Mouse (Mus musculus) liver, adult 2 months (tissue): ENCODE results near the gene Epha1. TPM values are rescaled to one million over a fixed set of nuclear protein-coding genes. Genes with fewer than 3 reads are reported as not detected.
A peak's percentile ranks its signal among the peaks of the same experiment; 100 is the strongest.

Source experiments
- DNase-seq: peaks from one replicate; pipeline ENCODE4 v3.0.0-alpha.2; 2011; ENCODE audit warnings: low read depth, low spot score; ENCODE audit errors: extremely low read depth
- H3K27ac ChIP-seq: fragments of 200-500 bp; replicated peaks from 2 replicates; pipeline ENCODE4 v1.5.1; 2012; ENCODE audit warnings: low read depth, mild to moderate bottlenecking, control low read depth, inconsistent platforms, low read length; ENCODE audit not compliant: insufficient read depth
- H3K27me3 ChIP-seq: fragments of 200-500 bp; 2 replicates; pipeline ENCODE4 v1.6.1; 2012; ENCODE audit warnings: mild to moderate bottlenecking, moderate library complexity, low read length, inconsistent platforms; ENCODE audit not compliant: control insufficient read depth, insufficient read depth
- H3K36me3 ChIP-seq: fragments of 200-500 bp; 2 replicates; pipeline ENCODE4 v1.6.1; 2012; ENCODE audit warnings: low read length, inconsistent platforms; ENCODE audit not compliant: control insufficient read depth, insufficient read depth
- H3K4me1 ChIP-seq: fragments of 200-500 bp; 2 replicates; pipeline ENCODE4 v1.6.1; 2011; ENCODE audit warnings: low read length; ENCODE audit not compliant: control insufficient read depth, insufficient read depth
- H3K4me3 ChIP-seq: fragments of 200-500 bp; 2 replicates; pipeline ENCODE4 v1.5.1; 2011; ENCODE audit warnings: low read depth, mild to moderate bottlenecking, control low read depth, low read length, moderate library complexity; ENCODE audit not compliant: insufficient read depth
- H3K79me2 ChIP-seq: fragments of 200-500 bp; 2 replicates; pipeline ENCODE4 v1.6.1; 2012; ENCODE audit warnings: inconsistent platforms, mild to moderate bottlenecking, low read length, moderate library complexity; ENCODE audit not compliant: control insufficient read depth, insufficient read depth
- H3K9ac ChIP-seq: fragments of 200-500 bp; 2 replicates; pipeline ENCODE4 v1.6.1; 2012; ENCODE audit warnings: low read depth, mild to moderate bottlenecking, control low read depth, inconsistent platforms, low read length
- CTCF ChIP-seq: fragments of 200-500 bp; IDR thresholded peaks from 2 replicates; pipeline ENCODE4 v1.5.1; 2011; ENCODE audit warnings: low read depth, low read length, control low read depth
- POLR2A ChIP-seq: fragments of 200-500 bp; IDR thresholded peaks from 2 replicates; pipeline ENCODE4 v1.6.1; 2011; ENCODE audit warnings: low read length, control low read depth; ENCODE audit not compliant: insufficient read depth; ENCODE audit errors: extremely low read depth
- WGBS: fragments of 180-500 bp; shearing (Covaris S2); methylation state at CpG from one replicate; pipeline ENCODE4 v1.1.7; 2018; 5-methylcytosine and 5-hydroxymethylcytosine counted together
- polyA plus RNA-seq: library from polyadenylated mRNA; depleted of rRNA; stranded (reverse); fragments of >200 nt; gene quantifications from 2 replicates; pipeline ENCODE4 v1.2.3, GENCODE M21; 2012
- total RNA-seq: library from RNA; depleted of rRNA; stranded (reverse); fragments of >200 nt; gene quantifications from 2 replicates; pipeline ENCODE4 v1.2.3, GENCODE M21; 2014

Epha1 gene
- total and polyA plus RNA-seq, 2 experiments: 27.6 to 28.1 TPM

DNA sequence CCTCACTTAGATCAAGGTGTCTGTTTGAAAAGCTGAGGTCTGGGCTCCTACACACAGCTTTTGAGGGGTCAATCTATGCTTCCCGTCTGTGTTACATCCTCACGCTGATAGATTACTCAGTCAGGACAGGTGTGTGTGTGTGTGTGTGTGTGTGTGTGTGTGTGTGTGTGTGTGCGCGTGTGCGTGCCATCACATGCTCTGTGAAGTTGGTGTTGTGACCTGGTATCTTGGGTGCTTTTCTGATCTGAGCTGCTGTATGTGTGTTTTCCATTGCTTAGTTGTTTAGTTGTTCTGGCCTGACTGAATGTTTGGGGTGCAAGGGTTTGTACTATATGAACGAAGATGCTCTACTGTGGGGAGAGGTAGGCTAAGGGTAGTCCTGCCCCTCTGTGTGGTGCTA is 17.7 kb downstream of the Epha1 start:
- DNase-seq: no peak
- no peak overlapping the region for H3K4me3 ChIP-seq
- H3K79me2 ChIP-seq: no peaks in the 10 kb centered on the region; the same call in 1 of the 2 replicates
- TF ChIP-seq POLR2A: no peak
- no peak for TF ChIP-seq CTCF
- H3K27ac ChIP-seq: no peak overlapping the region
- WGBS: 87% methylated on average over 6 of the region's 6 CpGs
- H3K9ac ChIP-seq: no peak overlapping the region
- H3K27me3 ChIP-seq: no peaks in the 10 kb centered on the region
- peaks cover 33% of the 10 kb centered on the region for H3K36me3 ChIP-seq
- H3K4me1 ChIP-seq: peaks cover 22% of the 10 kb centered on the region

DNA sequence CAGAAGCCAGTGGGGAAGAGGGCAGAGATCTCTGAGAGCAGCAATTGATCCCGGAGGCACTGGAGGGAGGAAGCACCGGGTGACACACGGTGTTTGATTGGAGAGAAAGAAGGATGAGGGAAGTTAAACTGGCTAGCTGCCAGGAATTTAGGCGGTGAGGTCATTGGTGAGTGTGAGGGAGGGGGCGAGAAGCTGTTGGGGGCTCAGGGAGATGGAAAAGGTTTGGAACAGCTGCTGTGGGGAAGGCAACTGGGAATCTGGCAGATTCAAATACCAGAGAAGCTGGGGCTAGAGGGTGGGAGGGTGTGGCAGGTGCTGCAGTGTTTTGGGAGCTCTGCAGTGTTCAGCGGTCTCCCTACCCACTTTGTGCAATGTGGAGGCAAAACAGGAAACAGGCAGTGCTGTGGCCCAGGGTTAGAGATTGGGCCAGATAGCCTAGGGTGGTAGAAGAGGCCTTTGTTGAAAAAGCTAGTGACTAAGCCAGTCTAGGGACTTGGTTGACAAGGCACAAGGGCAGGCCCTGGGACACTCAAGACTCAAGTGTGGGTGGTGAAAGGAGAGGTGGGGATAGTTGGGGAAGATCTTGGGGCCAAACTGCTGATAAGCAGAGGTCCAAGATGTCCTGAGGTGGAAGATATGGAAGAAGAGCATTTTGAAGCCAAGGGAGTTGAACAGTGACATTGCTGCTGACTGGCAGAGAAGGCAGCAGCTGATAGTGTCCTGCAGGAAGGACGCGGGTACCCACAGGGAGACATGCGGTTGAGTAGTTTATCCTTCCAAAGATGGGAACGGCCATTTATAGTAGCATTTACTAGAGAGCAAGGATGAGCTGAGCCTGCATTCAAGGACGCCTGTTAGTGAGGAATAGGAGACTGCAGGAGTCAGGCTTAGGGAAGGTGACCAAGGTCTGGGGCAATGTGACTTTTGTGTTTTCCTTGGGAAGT is 18.7 kb downstream of the Epha1 start:
- H3K36me3 ChIP-seq: peaks cover 23% of the 10 kb centered on the region
- H3K27ac ChIP-seq: 0 out of 2 replicates have a peak overlapping the region, but pooled peaks have one; percentile 4
- peaks cover 19% of the 10 kb centered on the region for H3K4me1 ChIP-seq
- H3K27me3 ChIP-seq: no peaks in the 10 kb centered on the region
- H3K4me3 ChIP-seq: no peak overlapping the region
- H3K9ac ChIP-seq: no peak overlapping the region
- H3K79me2 ChIP-seq: peaks cover 3% of the 10 kb centered on the region; the same call in 1 of the 2 replicates
- DNase-seq: no peak
- TF ChIP-seq POLR2A (no peak), CTCF (no peak)
- 50% methylated on average over 11 of the region's 11 CpGs for WGBS

DNA sequence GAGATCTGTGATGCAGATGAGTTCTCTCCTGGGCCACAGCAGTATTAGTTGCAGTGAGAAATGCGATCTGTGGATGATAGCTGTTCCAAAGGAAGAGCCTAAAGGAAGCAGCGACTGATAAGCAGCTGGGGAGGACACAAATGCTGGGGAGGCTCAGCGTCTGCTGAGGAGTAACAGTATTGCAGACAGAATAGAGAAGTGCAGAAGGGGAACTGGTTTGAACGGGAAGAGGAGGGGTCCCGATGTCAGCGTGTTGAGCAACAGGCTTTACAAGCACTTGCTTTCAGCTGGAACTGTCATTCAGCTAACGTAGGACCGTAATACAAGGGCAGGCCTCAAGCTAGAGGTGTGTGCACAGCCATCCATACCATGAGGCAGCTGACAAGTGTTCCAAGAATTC is 19.9 kb downstream of the Epha1 start:
- Histone ChIP-seq H3K79me2 (peaks cover 3% of the 10 kb centered on the region; the same call in 1 of the 2 replicates), H3K9ac (no peak overlapping the region), H3K4me1 (peaks cover 21% of the 10 kb centered on the region), H3K36me3 (peaks cover 22% of the 10 kb centered on the region), H3K27ac (no peak overlapping the region; the same call in 1 of the 2 replicates), H3K4me3 (no peak overlapping the region), H3K27me3 (no peaks in the 10 kb centered on the region)
- 70% methylated on average over 8 of the region's 8 CpGs for WGBS
- TF ChIP-seq CTCF (no peak), POLR2A (no peak)
- no peak for DNase-seq

DNA sequence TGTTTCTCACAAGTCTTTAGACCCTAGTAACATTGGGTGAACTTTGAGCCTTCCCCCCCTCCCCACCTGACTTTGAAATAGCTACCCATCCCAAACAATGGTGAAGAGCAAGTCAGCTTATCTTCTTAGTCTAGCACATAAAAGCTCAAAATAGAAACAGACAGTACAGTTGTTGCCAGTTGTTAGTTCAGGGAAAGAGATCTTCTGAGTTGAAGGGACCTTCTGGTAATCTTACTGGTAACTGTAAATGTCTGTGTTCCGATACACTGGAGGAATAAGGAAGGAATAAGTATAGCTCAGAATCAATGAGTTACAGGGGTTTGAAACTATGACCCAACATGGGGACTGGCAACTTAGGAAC is 20.6 kb downstream of the Epha1 start:
- no peak overlapping the region for H3K4me3 ChIP-seq
- peaks cover 3% of the 10 kb centered on the region; the same call in 1 of the 2 replicates for H3K79me2 ChIP-seq
- WGBS: 96% methylated on average over 1 of the region's 1 CpGs
- no peak overlapping the region for H3K9ac ChIP-seq
- no peak for TF ChIP-seq POLR2A
- no peak for TF ChIP-seq CTCF
- H3K27ac ChIP-seq: peak overlapping the region; percentile 30; the same call in 1 of the 2 replicates
- H3K36me3 ChIP-seq: peaks cover 18% of the 10 kb centered on the region
- no peak for DNase-seq
- peaks cover 21% of the 10 kb centered on the region for H3K4me1 ChIP-seq
- H3K27me3 ChIP-seq: no peaks in the 10 kb centered on the region

DNA sequence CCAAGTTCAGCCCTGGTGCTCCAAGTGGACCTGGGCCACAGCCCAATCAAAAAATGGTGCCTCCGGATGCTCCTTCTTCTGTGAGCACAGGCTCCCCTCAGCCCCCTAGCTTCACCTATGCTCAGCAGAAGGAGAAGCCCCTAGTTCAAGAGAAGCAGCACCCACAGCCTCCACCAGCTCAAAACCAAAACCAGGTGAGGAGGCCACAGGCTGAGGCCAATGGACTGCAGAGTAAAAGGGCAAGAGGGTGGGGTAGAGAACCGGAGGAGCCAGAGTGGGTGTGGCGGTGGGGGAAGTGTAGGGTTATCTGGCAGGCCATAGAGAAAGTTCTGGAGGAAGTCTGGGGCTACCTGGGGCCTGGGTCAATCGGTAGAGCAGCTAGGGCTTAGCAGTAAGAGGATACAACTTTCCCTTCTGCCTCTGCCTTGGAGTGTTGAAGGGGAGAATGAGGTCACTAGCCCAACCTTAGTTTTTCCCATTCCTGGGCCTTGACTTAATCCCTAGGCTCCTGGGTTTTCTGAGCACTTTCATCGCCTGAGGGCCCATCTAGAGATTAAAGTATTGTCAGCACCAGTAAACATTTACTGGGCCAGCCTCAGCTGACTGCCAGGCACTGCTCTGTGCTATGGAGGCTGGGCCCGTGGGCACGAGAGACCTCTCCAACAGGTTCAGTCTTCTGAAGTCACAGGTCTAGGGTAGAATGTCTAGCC is 21.1 kb downstream of the Epha1 start:
- H3K79me2 ChIP-seq: peaks cover 3% of the 10 kb centered on the region; the same call in 1 of the 2 replicates
- peaks cover 21% of the 10 kb centered on the region for H3K4me1 ChIP-seq
- DNase-seq: peak; percentile 78
- WGBS: 41% methylated on average over 7 of the region's 7 CpGs
- no peak for TF ChIP-seq POLR2A
- no peak for TF ChIP-seq CTCF
- H3K27me3 ChIP-seq: no peaks in the 10 kb centered on the region
- peak overlapping the region; percentile 81 for H3K27ac ChIP-seq
- H3K9ac ChIP-seq: peak overlapping the region; percentile 98; the same call in 1 of the 2 replicates
- no peak overlapping the region; the same call in 1 of the 2 replicates for H3K4me3 ChIP-seq
- H3K36me3 ChIP-seq: peaks cover 13% of the 10 kb centered on the region; the same call in 1 of the 2 replicates
